Mouse (Mus musculus): ENCODE data around the gene Pik3r6.
A peak's percentile ranks its signal among the peaks of the same experiment; 100 is the strongest.

Gene Pik3r6

GRCm38 (mm10) chr11:68536026-68536425 lies 33.2 kb downstream of the Pik3r6 start:
- DNase-seq (ENCODE audit: low read depth): no peak

GRCm38 (mm10) chr11:68536465-68536864 lies 33.6 kb downstream of the Pik3r6 start:
- no peak for DNase-seq (ENCODE audit: low read depth)

- no peak for DNase-seq (ENCODE audit: low read depth)
These were observed 36.8 kb downstream of the Pik3r6 start for GRCm38 (mm10) chr11:68539621-68540020.

- no peak for DNase-seq (ENCODE audit: low read depth)
These were observed 41.7 kb downstream of the Pik3r6 start for GRCm38 (mm10) chr11:68544554-68544953.

- no peak for DNase-seq (ENCODE audit: low read depth)
These were observed 42.4 kb downstream of the Pik3r6 start for GRCm38 (mm10) chr11:68545172-68545571.

- DNase-seq (ENCODE audit: low read depth): no peak
These were observed 42.9 kb downstream of the Pik3r6 start for GRCm38 (mm10) chr11:68545682-68546222.

- no peak for DNase-seq (ENCODE audit: low read depth)
These were observed 44.7 kb downstream of the Pik3r6 start for GRCm38 (mm10) chr11:68547484-68547883.

GRCm38 (mm10) chr11:68549597-68549996 lies 46.8 kb downstream of the Pik3r6 start:
- DNase-seq (ENCODE audit: low read depth): peak; percentile 20

- DNase-seq (ENCODE audit: low read depth): no peak
These were observed 47.5 kb downstream of the Pik3r6 start for GRCm38 (mm10) chr11:68550358-68550757.

- peak; percentile 27 for DNase-seq (ENCODE audit: low read depth)
These were observed 51.2 kb downstream of the Pik3r6 start for GRCm38 (mm10) chr11:68553981-68554471.

- no peak for DNase-seq (ENCODE audit: low read depth)
These were observed 53.2 kb downstream of the Pik3r6 start, which contains the start of gene Mfsd6l for GRCm38 (mm10) chr11:68555918-68556584. Gene Mfsd6l, plus strand, starts transcription at chr11:68556186.

GRCm38 (mm10) chr11:68559546-68559945 lies 56.7 kb downstream of the Pik3r6 start:
- DNase-seq (ENCODE audit: low read depth): no peak

- no peak for DNase-seq (ENCODE audit: low read depth)
These were observed 59.4 kb downstream of the Pik3r6 start for GRCm38 (mm10) chr11:68561957-68562950.

GRCm38 (mm10) chr11:68564356-68565031 lies 61.7 kb downstream of the Pik3r6 start:
- no peak for DNase-seq (ENCODE audit: low read depth)

- no peak for DNase-seq (ENCODE audit: low read depth)
These were observed 62.2 kb downstream of the Pik3r6 start for GRCm38 (mm10) chr11:68565032-68565429.

- peak; percentile 28 for DNase-seq (ENCODE audit: low read depth)
These were observed 63.7 kb downstream of the Pik3r6 start for GRCm38 (mm10) chr11:68566447-68567059.

- DNase-seq (ENCODE audit: low read depth): no peak
These were observed 68.0 kb downstream of the Pik3r6 start for GRCm38 (mm10) chr11:68570861-68571260.

GRCm38 (mm10) chr11:68577076-68577475 lies 74.3 kb downstream of the Pik3r6 start:
- no peak for DNase-seq (ENCODE audit: low read depth)

- no peak for DNase-seq (ENCODE audit: low read depth)
These were observed 76.7 kb downstream of the Pik3r6 start for GRCm38 (mm10) chr11:68579462-68579881.

GRCm38 (mm10) chr11:68580566-68580965 lies 77.7 kb downstream of the Pik3r6 start:
- DNase-seq (ENCODE audit: low read depth): no peak

- DNase-seq (ENCODE audit: low read depth): no peak
These were observed 80.4 kb downstream of the Pik3r6 start for GRCm38 (mm10) chr11:68583225-68583624.
